Mouse (Mus musculus) thymus, postnatal 10 days (tissue): ENCODE data around the gene Klrk1.
A peak's percentile ranks its signal among the peaks of the same experiment; 100 is the strongest.
"Not testable (repeated sequence)": the region's sequence is repeated elsewhere in the genome, so short reads cannot be mapped to it uniquely, and the experiment has no call there.

Experiments used
- DNase-seq, 2 experiments: peaks; one replicate each; pipeline ENCODE4 v3.0.0; 2021; ENCODE audit warnings: low spot score in 2 of 2

Gene Klrk1

GRCm38 (mm10) chr6:129623735-129624134 lies at the start of gene Klrk1:
Klrk1 (minus strand) TSS chr6:129623864.
- DNase-seq: no peak

- not testable (repeated sequence) for DNase-seq
Observed at GRCm38 (mm10) chr6:129661301-129661700, 37.6 kb upstream of the Klrk1 start.

GRCm38 (mm10) chr6:129660589-129660988 lies 36.9 kb upstream of the Klrk1 start, which contains the start of gene Klrc2:
Klrc2 (minus strand) TSS chr6:129660689.
- not testable (repeated sequence) for DNase-seq

- not testable (repeated sequence) for DNase-seq
Observed at GRCm38 (mm10) chr6:129644054-129644453, 20.4 kb upstream of the Klrk1 start.

- not testable (repeated sequence) for DNase-seq
Observed at GRCm38 (mm10) chr6:129643237-129643636, 19.6 kb upstream of the Klrk1 start, which contains the start of gene Klrc3. Klrc3 (minus strand) TSS chr6:129643337.

- not testable (repeated sequence) for DNase-seq
Observed at GRCm38 (mm10) chr6:129631046-129631445, 7.4 kb upstream of the Klrk1 start.

GRCm38 (mm10) chr6:129608372-129608771 lies 15.3 kb downstream of the Klrk1 start:
- no peak for DNase-seq

- no peak for DNase-seq
Observed at GRCm38 (mm10) chr6:129591508-129591907, 32.2 kb downstream of the Klrk1 start, which contains the start of gene Klrd1. Klrd1 (plus strand) TSS chr6:129591782.

- DNase-seq: no peak
Observed at GRCm38 (mm10) chr6:129583014-129583413, 40.6 kb downstream of the Klrk1 start.

- DNase-seq: no peak
Observed at GRCm38 (mm10) chr6:129581896-129582295, 41.8 kb downstream of the Klrk1 start.

GRCm38 (mm10) chr6:129581274-129581673 lies 42.4 kb downstream of the Klrk1 start:
- peak in 1 of 2 experiments; percentile 12 for DNase-seq

GRCm38 (mm10) chr6:129577605-129578004 lies 46.1 kb downstream of the Klrk1 start, which contains the start of gene Klre1:
Klre1 (plus strand) TSS chr6:129577905.
- no peak for DNase-seq

- DNase-seq: no peak
Observed at GRCm38 (mm10) chr6:129575315-129575714, 48.3 kb downstream of the Klrk1 start.

- DNase-seq: no peak
Observed at GRCm38 (mm10) chr6:129565257-129565656, 58.4 kb downstream of the Klrk1 start.
